Mouse (Mus musculus) testis, postnatal 10 days (tissue): Measurements from ENCODE around the gene Polr3k.

Experiments used
- DNase-seq: peaks from one replicate; pipeline ENCODE4 v3.0.0; 2021; ENCODE audit warnings: low spot score

Polr3k gene

GRCm38 (mm10) chr2:181863791-181864535 is at the start of gene Polr3k:
Gene Polr3k, plus strand, starts transcription at chr2:181864337.
- DNase-seq, result peak; percentile 86

GRCm38 (mm10) chr2:181829032-181829650 is 35.0 kb upstream of the Polr3k start:
- no peak for DNase-seq

GRCm38 (mm10) chr2:181832745-181833144 is 31.4 kb upstream of the Polr3k start:
- DNase-seq, result no peak

- peak; percentile 93 for DNase-seq
Measured at GRCm38 (mm10) chr2:181837372-181838292, 26.5 kb upstream of the Polr3k start, which contains the start of gene Pcmtd2. Gene Pcmtd2, plus strand, starts transcription at chr2:181837854.

- peak; percentile 42 for DNase-seq
Measured at GRCm38 (mm10) chr2:181838293-181838680, 25.9 kb upstream of the Polr3k start.

GRCm38 (mm10) chr2:181845709-181846394 is 18.3 kb upstream of the Polr3k start:
- DNase-seq, result no peak

GRCm38 (mm10) chr2:181864536-181864860 is 361 bp downstream of the Polr3k start:
- no peak for DNase-seq

GRCm38 (mm10) chr2:181866931-181867330 is 2.8 kb downstream of the Polr3k start:
- peak; percentile 81 for DNase-seq

- no peak for DNase-seq
Measured at GRCm38 (mm10) chr2:181871039-181871438, 6.9 kb downstream of the Polr3k start.

GRCm38 (mm10) chr2:181878903-181879302 is 14.8 kb downstream of the Polr3k start:
- DNase-seq, result no peak

- DNase-seq, result no peak
Measured at GRCm38 (mm10) chr2:181883022-181883749, 19.0 kb downstream of the Polr3k start.

GRCm38 (mm10) chr2:181917861-181918260 is 53.7 kb downstream of the Polr3k start:
- no peak for DNase-seq

GRCm38 (mm10) chr2:181918501-181918900 is 54.4 kb downstream of the Polr3k start:
- peak; percentile 80 for DNase-seq
